24 mouse cellular contexts compared by ENCODE assay signal in genomic region chr3:138807795-138808194, GRCm38 (mm10).
A peak's percentile ranks its signal among the peaks of the same experiment; 100 is the strongest.
DNase-seq lines count a peak whose midpoint lies in the region; ATAC-seq and TF ChIP-seq lines count a peak whose summit lies in the region.
"Had no signal": no experiment of that assay in that cellular context is flagged by ENCODE, and none has a peak within 500 bp of the region (broad histone marks: within the 10 kb centered on the region; RNA-seq: fewer than 3 reads in every experiment).

No protein-coding gene starts in this region.

- H3K36me3 ChIP-seq in heart, embryonic 16.5 days (ENCODE audit: control insufficient read depth, insufficient read depth) = no peaks in the 10 kb centered on the region
- H3K36me3 ChIP-seq in lung, postnatal 0 days (ENCODE audit: insufficient read depth, low read length) = no peaks in the 10 kb centered on the region
- H3K36me3 ChIP-seq: kidney, embryonic 15.5 days; limb, embryonic 12.5 days; liver, embryonic 15.5 days; midbrain, embryonic 10.5 days; midbrain, embryonic 15.5 days; neural tube, embryonic 15.5 days had no signal

- TF ChIP-seq CTCF in cerebellum, adult 2 months (IDR thresholded peaks at IDR 0.05; ENCODE audit: borderline replicate concordance, insufficient read depth, low read depth, low read length) = no peak
- TF ChIP-seq CTCF in lung, postnatal 0 days (IDR thresholded peaks at IDR 0.05) = no peak

- peak; percentile 70 to 82 for DNase-seq in adrenal gland, adult (ENCODE audit: inconsistent age in 2 of 2, low spot score in 1 of 2)
- DNase-seq in adrenal gland, adult 18-20 months (ENCODE audit: low spot score in 2 of 2) = no peak
- peak; percentile 59 to 60 for DNase-seq in cerebellum, adult 2 months
- no peak for DNase-seq in cerebellum, postnatal 10 days
- no peak for DNase-seq in heart, postnatal 4 days
- DNase-seq in lung, postnatal 0 days (ENCODE audit: low spot score) = no peak
- DNase-seq: forebrain, postnatal 0 days; heart, adult 2 months; heart, postnatal 14 days; kidney, adult 18-20 months; lung, embryonic 14.5 days; retina, postnatal 1 day; right cerebral cortex, postnatal 14 days; thymus, postnatal 14 days had no signal

- 0 out of 2 replicates have a peak overlapping the region, but pooled peaks have one; percentile 9 for H3K27ac ChIP-seq in cerebellum, adult 2 months (ENCODE audit: insufficient read depth, low read length)
- H3K27ac ChIP-seq in heart, embryonic 16.5 days (ENCODE audit: low read length) = no peak overlapping the region; the same call in 1 of the 2 replicates
- H3K27ac ChIP-seq in lung, postnatal 0 days (ENCODE audit: low read length) = no peak overlapping the region
- H3K27ac ChIP-seq: heart, adult 2 months; kidney, embryonic 15.5 days; limb, embryonic 12.5 days; liver, embryonic 15.5 days; midbrain, embryonic 10.5 days; midbrain, embryonic 15.5 days; neural tube, embryonic 15.5 days had no signal

- H3K4me3 ChIP-seq in cerebellum, adult 2 months (replicated peaks; ENCODE audit: insufficient read depth, low read depth, low read length) = no peak overlapping the region
- no peak overlapping the region for H3K4me3 ChIP-seq in heart, embryonic 16.5 days (ENCODE audit: low read length)
- H3K4me3 ChIP-seq in lung, postnatal 0 days (ENCODE audit: low read depth, low read length) = no peak overlapping the region
- H3K4me3 ChIP-seq: erythroblast, embryonic 14.5 days; heart, adult 2 months; kidney, embryonic 15.5 days; limb, embryonic 12.5 days; liver, embryonic 15.5 days; midbrain, embryonic 10.5 days; midbrain, embryonic 15.5 days; neural tube, embryonic 15.5 days had no signal

- no peaks in the 10 kb centered on the region for H3K9me3 ChIP-seq in heart, embryonic 16.5 days (replicated peaks; ENCODE audit: control insufficient read depth, low read length)
- H3K9me3 ChIP-seq in lung, postnatal 0 days (ENCODE audit: low read length) = no peaks in the 10 kb centered on the region
- H3K9me3 ChIP-seq: kidney, embryonic 15.5 days; limb, embryonic 12.5 days; liver, embryonic 15.5 days; midbrain, embryonic 10.5 days; midbrain, embryonic 15.5 days; neural tube, embryonic 15.5 days had no signal

- TF ChIP-seq EP300 in lung, postnatal 0 days (IDR thresholded peaks at IDR 0.05) = no peak

- WGBS in cerebellum, adult 2 months = 13% methylated on average over 4 of the region's 4 CpGs
- 45% methylated on average over 4 of the region's 4 CpGs for WGBS in heart, embryonic 16.5 days
- 84% methylated on average over 4 of the region's 4 CpGs for WGBS in lung, postnatal 0 days

- H3K9ac ChIP-seq in heart, embryonic 16.5 days (ENCODE audit: low read length) = no peak overlapping the region
- H3K9ac ChIP-seq in lung, postnatal 0 days (replicated peaks; ENCODE audit: low read depth) = no peak overlapping the region
- H3K9ac ChIP-seq: forebrain, postnatal 0 days; kidney, embryonic 15.5 days; limb, embryonic 12.5 days; liver, embryonic 15.5 days; lung, embryonic 14.5 days; midbrain, embryonic 15.5 days; neural tube, embryonic 15.5 days had no signal

- H3K4me1 ChIP-seq in cerebellum, adult 2 months (ENCODE audit: control insufficient read depth, insufficient read depth, low read length) = peaks cover 58% of the 10 kb centered on the region
- H3K4me1 ChIP-seq in heart, embryonic 16.5 days (ENCODE audit: control insufficient read depth, insufficient read depth, low read length) = no peaks in the 10 kb centered on the region; the same call in 1 of the 2 replicates
- peaks cover 1% of the 10 kb centered on the region; the same call in 1 of the 2 replicates for H3K4me1 ChIP-seq in lung, postnatal 0 days (ENCODE audit: insufficient read depth, low read depth, low read length)
- H3K4me1 ChIP-seq: liver, embryonic 15.5 days had no signal

- ATAC-seq in heart, embryonic 16.5 days (replicated peaks; ENCODE audit: extremely low read depth, insufficient read depth, low FRiP score) = peak; percentile 47; the same call in 1 of the 2 replicates
- no peak for ATAC-seq in lung, postnatal 0 days
- ATAC-seq: forebrain, postnatal 0 days; hindbrain, embryonic 16.5 days; midbrain, embryonic 15.5 days had no signal

- no peak for TF ChIP-seq POLR2A in cerebellum, adult 2 months (IDR thresholded peaks at IDR 0.05; ENCODE audit: borderline replicate concordance, insufficient read depth, low read length)

- no peaks in the 10 kb centered on the region for H3K27me3 ChIP-seq in cerebellum, adult 2 months (ENCODE audit: control insufficient read depth, insufficient read depth, low read length)
- no peaks in the 10 kb centered on the region for H3K27me3 ChIP-seq in heart, embryonic 16.5 days (ENCODE audit: control insufficient read depth, insufficient read depth, low read length)
- H3K27me3 ChIP-seq in lung, postnatal 0 days (replicated peaks; ENCODE audit: insufficient read depth, low read length) = no peaks in the 10 kb centered on the region
- H3K27me3 ChIP-seq: CH12.LX; kidney, embryonic 15.5 days; limb, embryonic 12.5 days; liver, embryonic 15.5 days; midbrain, embryonic 15.5 days; neural tube, embryonic 15.5 days had no signal

- no peak overlapping the region for H3K4me2 ChIP-seq in heart, embryonic 16.5 days (ENCODE audit: low read depth, low read length)
- H3K4me2 ChIP-seq in lung, postnatal 0 days (replicated peaks; ENCODE audit: low read depth, low read length) = no peak overlapping the region
- H3K4me2 ChIP-seq: kidney, embryonic 15.5 days; limb, embryonic 12.5 days; liver, embryonic 15.5 days; lung, embryonic 14.5 days; midbrain, embryonic 15.5 days; neural tube, embryonic 15.5 days had no signal

Comparison
In these comparisons a context has a peak if more than half of its experiments do, and no peak if none do; other contexts are left out.
1. DNase-seq: peak in adrenal gland, adult (2 of 2) and cerebellum, adult 2 months (2 of 2); none in adrenal gland, adult 18-20 months (0 of 2), cerebellum, postnatal 10 days (0 of 2), heart, postnatal 4 days (single experiment) and lung, postnatal 0 days (single experiment).